Mouse (Mus musculus): ENCODE measurements around the gene Phospho2.

DNA sequence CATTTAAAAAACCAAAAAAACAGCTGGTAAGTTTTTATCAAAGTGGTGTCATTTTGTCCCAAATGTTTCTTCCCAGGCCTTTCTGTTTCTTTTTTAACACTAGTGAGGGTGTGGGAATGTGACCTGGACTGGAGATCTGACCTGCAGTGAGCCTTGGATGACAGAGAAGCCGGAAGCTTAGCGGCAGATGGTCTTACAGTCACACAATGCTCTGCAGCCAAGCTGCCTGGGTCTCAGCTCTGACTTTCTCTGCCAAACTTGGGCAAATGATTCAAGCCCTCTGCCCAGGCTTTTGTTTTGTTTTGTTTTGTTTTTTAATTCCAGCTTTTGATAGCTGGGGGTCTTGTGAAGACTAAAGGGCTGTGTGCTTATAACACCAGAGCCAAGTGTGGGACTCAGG, 37.0 kb downstream of the Phospho2 start:
- TF ChIP-seq POLR2A (IDR thresholded peaks at IDR 0.05; ENCODE audit: extremely low read depth, insufficient read depth, low read length) (no peak), CTCF (IDR thresholded peaks at IDR 0.05; ENCODE audit: low read depth, low read length) (no peak)
